Mouse (Mus musculus) ES-Bruce4 (cell line): ENCODE measurements around the gene Mast1.

Experiments used
- CTCF ChIP-seq: IDR thresholded peaks from one replicate; pipeline ENCODE4 v1.8.1; 2011; ENCODE audit warnings: low read depth, low read length
- EP300 ChIP-seq: IDR thresholded peaks from 2 replicates; pipeline ENCODE4 v1.6.1; 2011; ENCODE audit warnings: low read depth, low read length; ENCODE audit not compliant: insufficient read depth
- POLR2A ChIP-seq: IDR thresholded peaks from one replicate; pipeline ENCODE4 v1.8.1; 2011; ENCODE audit warnings: low read length; ENCODE audit not compliant: insufficient read depth

DNA sequence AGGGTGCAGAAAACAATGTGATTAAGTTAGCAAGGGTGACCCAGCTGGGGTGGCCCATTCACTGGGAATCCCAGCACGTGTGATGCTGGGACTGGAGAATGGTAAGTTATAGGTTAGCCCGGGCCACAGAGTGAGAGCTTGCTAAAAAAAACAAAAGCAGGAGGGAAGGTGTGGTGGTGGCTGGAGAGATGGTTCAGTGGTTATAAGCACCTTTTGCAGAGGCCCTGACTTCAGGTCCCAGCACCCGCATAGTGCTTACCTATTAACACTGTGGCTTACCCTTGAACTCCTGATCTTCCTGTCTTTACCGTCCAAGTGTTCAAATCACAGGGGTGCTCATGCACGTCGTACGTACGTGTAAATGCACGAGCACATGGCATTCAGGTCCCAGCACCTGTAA is 30.1 kb downstream of the Mast1 start:
- no peak for TF ChIP-seq POLR2A
- TF ChIP-seq CTCF: no peak
- no peak for TF ChIP-seq EP300
